Mouse (Mus musculus) midbrain, embryonic 11.5 days (tissue): Measurements from ENCODE around the gene Nxnl2. TPM values are rescaled to one million over a fixed set of nuclear protein-coding genes. Genes with fewer than 3 reads are reported as not detected.

Source experiments
- ATAC-seq: fragments of 200-750 bp; cut with Nextera tagmentation; 2 replicates; pipeline ENCODE4 v1.8.0; 2017; ENCODE audit warnings: moderate TSS enrichment, moderate library complexity; ENCODE audit not compliant: low FRiP score
- DNase-seq: peaks from one replicate; pipeline ENCODE4 v3.0.0; 2015; ENCODE audit warnings: low spot score; ENCODE audit errors: missing footprints
- H3K27ac ChIP-seq: fragments of 300-500 bp; sonication (generic); 2 replicates; pipeline ENCODE4 v1.5.1; 2014; ENCODE audit warnings: low read depth, low read length
- H3K27me3 ChIP-seq: fragments of 300-500 bp; sonication (generic); 2 replicates; pipeline ENCODE4 v1.6.1; 2014; ENCODE audit warnings: mild to moderate bottlenecking, low read length, moderate library complexity, mixed read lengths; ENCODE audit not compliant: control insufficient read depth, insufficient read depth
- H3K36me3 ChIP-seq: fragments of 300-500 bp; sonication (generic); 2 replicates; pipeline ENCODE4 v1.6.1; 2014; ENCODE audit warnings: mild to moderate bottlenecking, low read length, moderate library complexity, mixed read lengths; ENCODE audit not compliant: control insufficient read depth, insufficient read depth
- H3K4me1 ChIP-seq: fragments of 300-500 bp; sonication (generic); 2 replicates; pipeline ENCODE4 v1.6.1; 2014; ENCODE audit warnings: low read length; ENCODE audit not compliant: control insufficient read depth, insufficient read depth
- H3K4me2 ChIP-seq: fragments of 300-500 bp; sonication (generic); 2 replicates; pipeline ENCODE4 v1.6.1; 2014; ENCODE audit warnings: mild to moderate bottlenecking, moderate library complexity
- H3K4me3 ChIP-seq: fragments of 300-500 bp; sonication (generic); 2 replicates; pipeline ENCODE4 v1.5.1; 2014; ENCODE audit warnings: low read depth, low read length
- H3K9ac ChIP-seq: fragments of 300-500 bp; sonication (generic); 2 replicates; pipeline ENCODE4 v1.6.1; 2014; ENCODE audit warnings: low read length
- H3K9me3 ChIP-seq: fragments of 300-500 bp; sonication (generic); 2 replicates; pipeline ENCODE4 v1.6.1; 2016; ENCODE audit warnings: low read length; ENCODE audit not compliant: control insufficient read depth
- WGBS: fragments of 180-500 bp; shearing (Covaris S2); extraction: QIAGEN DNeasy Blood & Tissue Kit; methylation state at CpG from one replicate; pipeline ENCODE4 v1.1.7; 2014; 5-methylcytosine and 5-hydroxymethylcytosine counted together
- polyA plus RNA-seq: library from polyadenylated mRNA; unstranded; fragments of >200 nt; fragmentation: Nextera tagmentation; extraction: Ambion mirVana; gene quantifications from 2 replicates; pipeline ENCODE4 v1.2.1, GENCODE M21; 2014

Gene Nxnl2
- polyA plus RNA-seq, 1 experiment from 2014 or later, result 0.29 TPM

DNA sequence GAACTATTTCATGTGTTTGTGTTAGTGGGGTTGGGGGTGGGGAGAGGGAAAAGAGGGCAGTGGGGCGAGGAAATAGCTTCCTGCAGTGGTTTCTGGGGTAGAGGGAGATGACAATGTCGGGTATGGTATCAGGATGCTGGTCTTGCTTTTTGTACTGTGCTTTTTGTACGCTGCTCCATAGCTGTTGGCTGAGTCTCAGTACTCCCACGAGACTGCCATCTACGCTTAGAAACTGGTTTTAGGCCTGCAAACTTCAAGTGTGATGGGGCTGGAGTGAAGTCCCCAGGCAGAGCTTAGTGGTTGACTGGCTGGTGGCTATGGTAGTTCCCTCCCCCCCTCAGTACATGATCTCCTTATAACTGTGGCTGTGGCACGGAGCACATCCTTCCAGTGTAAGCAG, 8.6 kb upstream of the Nxnl2 start:
- Histone ChIP-seq H3K27ac (no peak overlapping the region), H3K4me1 (no peaks in the 10 kb centered on the region), H3K9me3 (no peaks in the 10 kb centered on the region), H3K9ac (no peak overlapping the region), H3K4me2 (no peak overlapping the region), H3K27me3 (no peaks in the 10 kb centered on the region), H3K4me3 (no peak overlapping the region), H3K36me3 (no peaks in the 10 kb centered on the region)
- ATAC-seq (no peak), DNase-seq (peak; percentile 44)
- WGBS, result 83% methylated on average over 6 of the region's 6 CpGs

DNA sequence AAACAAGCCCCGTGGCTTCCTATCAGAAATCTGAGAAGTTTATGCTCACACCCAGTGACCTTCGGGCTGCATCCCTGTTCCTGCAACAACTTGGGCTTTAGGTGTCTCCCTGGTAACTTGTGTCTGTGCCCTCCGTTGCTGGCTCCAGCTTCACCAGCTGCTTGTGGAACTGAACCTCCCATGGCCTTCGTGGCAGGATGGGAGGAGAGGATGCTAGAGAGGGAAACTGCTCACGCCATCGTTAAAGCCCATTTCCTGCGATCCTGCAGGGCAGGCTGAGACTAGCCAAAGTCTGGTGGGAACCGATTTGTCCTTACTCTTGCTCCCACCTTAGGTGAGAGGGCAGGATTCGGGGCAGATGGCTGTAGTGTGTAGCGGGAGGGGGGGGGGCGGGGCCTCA, 4.1 kb upstream of the Nxnl2 start:
- no peaks in the 10 kb centered on the region for H3K36me3 ChIP-seq
- H3K9me3 ChIP-seq, result no peaks in the 10 kb centered on the region
- H3K4me3 ChIP-seq, result no peak overlapping the region
- peaks cover 12% of the 10 kb centered on the region for H3K27me3 ChIP-seq
- H3K9ac ChIP-seq, result no peak overlapping the region
- ATAC-seq (no peak), DNase-seq (peak; percentile 61)
- peaks cover 11% of the 10 kb centered on the region for H3K4me1 ChIP-seq
- H3K4me2 ChIP-seq, result no peak overlapping the region
- 76% methylated on average over 11 of the region's 11 CpGs for WGBS
- no peak overlapping the region for H3K27ac ChIP-seq

DNA sequence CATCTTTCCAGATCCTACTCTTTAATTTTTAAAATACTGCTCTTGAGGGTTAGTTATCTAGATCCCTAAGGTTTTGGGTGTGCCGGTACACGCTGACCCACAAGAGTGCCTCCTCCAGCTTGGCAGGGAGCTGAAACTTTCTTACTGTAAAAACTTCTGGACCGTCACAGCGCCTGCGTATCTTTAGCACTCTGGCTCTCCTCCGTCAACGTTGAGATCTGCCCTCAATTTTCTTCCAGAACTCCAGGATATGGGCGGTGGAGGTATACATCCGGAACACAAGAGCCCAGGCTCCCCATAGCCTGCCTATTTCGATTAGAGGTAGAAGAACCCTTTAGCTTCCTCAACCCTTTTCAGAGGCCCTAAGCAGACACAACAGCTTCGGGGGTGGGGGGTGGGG, 607 bp upstream of the Nxnl2 start:
- no peaks in the 10 kb centered on the region for H3K36me3 ChIP-seq
- H3K27me3 ChIP-seq, result peaks cover 17% of the 10 kb centered on the region
- DNase-seq, result no peak
- no peak overlapping the region for H3K27ac ChIP-seq
- H3K4me1 ChIP-seq, result peaks cover 11% of the 10 kb centered on the region
- no peaks in the 10 kb centered on the region for H3K9me3 ChIP-seq
- ATAC-seq, result no peak
- H3K9ac ChIP-seq, result no peak overlapping the region
- peak overlapping the region; percentile 89 for H3K4me2 ChIP-seq
- 0 out of 2 replicates have a peak overlapping the region, but pooled peaks have one; percentile 42 for H3K4me3 ChIP-seq
- whole genome bisulfite sequencing, result 32% methylated on average over 11 of the region's 11 CpGs

DNA sequence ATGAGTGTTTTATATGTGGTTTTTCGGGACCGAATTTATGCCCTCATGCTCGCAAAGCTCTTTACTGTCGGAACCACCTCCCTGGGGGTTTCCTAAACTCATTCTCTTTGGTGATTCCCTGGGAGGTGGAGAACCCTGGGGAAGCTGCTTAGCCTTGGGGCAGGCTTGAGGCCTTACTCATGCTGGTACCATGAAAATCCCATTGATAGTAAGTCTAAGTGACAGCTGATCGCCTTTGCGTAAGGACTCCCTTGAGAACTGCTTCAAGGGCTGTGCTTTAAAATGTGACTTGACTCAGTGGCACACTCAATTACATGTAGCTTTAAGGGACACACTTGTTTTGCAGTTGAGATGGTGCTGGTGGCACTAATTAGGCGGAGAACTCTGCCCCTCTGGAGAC, 1.8 kb downstream of the Nxnl2 start:
- Histone ChIP-seq H3K9me3 (no peaks in the 10 kb centered on the region), H3K27me3 (peaks cover 17% of the 10 kb centered on the region), H3K9ac (no peak overlapping the region), H3K4me3 (no peak overlapping the region), H3K4me1 (peaks cover 11% of the 10 kb centered on the region), H3K4me2 (no peak overlapping the region), H3K27ac (no peak overlapping the region), H3K36me3 (no peaks in the 10 kb centered on the region)
- DNase-seq (no peak), ATAC-seq (no peak)
- 56% methylated on average over 7 of the region's 7 CpGs for WGBS

DNA sequence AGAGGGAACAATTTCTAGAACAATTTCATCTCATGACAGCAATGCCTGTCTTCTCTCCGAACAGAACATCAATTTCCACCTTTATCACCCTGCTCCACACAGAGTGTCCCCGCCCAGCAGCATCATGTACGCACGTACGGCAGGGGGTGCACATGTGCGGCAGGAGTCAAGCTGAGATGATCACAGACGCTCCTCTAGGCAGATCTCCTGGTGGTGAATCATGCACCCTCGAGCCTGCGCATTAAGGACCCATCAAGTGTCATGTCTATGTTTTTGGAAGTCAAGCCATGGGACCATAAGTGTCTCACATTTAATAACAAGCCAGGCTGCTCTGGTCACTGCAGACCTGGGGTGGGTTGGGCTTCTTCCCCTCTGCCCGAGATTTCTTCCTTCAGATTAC, 8.1 kb downstream of the Nxnl2 start:
- 88% methylated on average over 10 of the region's 10 CpGs for WGBS
- H3K4me1 ChIP-seq, result no peaks in the 10 kb centered on the region
- H3K27ac ChIP-seq, result no peak overlapping the region

DNA sequence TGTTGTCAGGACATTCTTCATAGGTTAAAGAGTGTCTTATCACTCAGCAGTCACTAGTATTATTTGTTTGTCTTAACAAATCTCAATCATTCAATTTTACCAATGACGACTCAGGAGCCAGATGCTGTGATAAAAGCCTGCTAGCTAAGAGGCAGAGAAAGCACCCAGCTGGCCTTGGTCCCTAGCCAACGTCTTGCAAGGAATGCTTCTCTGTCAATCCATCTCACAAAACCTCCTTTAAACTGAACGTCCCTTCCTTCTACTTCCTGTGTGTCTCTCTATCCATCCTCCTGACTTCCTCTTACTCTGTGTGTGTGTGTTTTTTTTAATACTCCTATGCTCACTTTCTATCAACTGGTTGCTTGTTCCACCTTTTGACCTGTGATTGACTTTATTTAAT, 8.5 kb downstream of the Nxnl2 start:
- WGBS, result 62% methylated on average over 3 of the region's 3 CpGs
- no peak overlapping the region for H3K9ac ChIP-seq
- no peak overlapping the region for H3K4me2 ChIP-seq
- no peak overlapping the region for H3K4me3 ChIP-seq
- H3K27me3 ChIP-seq, result no peaks in the 10 kb centered on the region
- H3K27ac ChIP-seq, result no peak overlapping the region
- no peaks in the 10 kb centered on the region for H3K9me3 ChIP-seq
- DNase-seq (peak; percentile 26), ATAC-seq (no peak)
- H3K36me3 ChIP-seq, result no peaks in the 10 kb centered on the region
- no peaks in the 10 kb centered on the region for H3K4me1 ChIP-seq

More for the DNA sequence above, 8.1 kb downstream of the Nxnl2 start:
- H3K36me3 ChIP-seq, result no peaks in the 10 kb centered on the region
- peak; percentile 57 for DNase-seq
- H3K4me3 ChIP-seq, result no peak overlapping the region
- H3K27me3 ChIP-seq, result no peaks in the 10 kb centered on the region
- no peaks in the 10 kb centered on the region for H3K9me3 ChIP-seq
- no peak overlapping the region for H3K4me2 ChIP-seq
- H3K9ac ChIP-seq, result no peak overlapping the region
- ATAC-seq, result no peak

DNA sequence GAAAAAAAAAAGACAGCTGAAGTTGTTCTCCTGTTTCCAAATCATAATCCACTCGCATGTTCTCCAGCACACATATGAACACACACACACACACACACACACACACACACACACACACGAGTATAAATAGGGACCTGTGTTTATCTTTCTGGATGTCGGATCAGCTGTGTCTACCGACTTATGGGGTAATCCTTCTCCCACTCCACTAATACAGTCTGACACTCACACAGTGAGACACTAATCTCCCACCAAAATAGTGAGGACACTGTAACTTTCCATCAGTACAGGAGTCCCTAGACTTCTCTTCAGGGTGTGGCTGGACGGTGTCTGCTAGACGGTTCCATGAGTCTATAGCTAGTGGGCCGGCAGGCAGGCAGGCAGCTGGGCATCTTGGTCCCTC, 11.4 kb downstream of the Nxnl2 start:
- Histone ChIP-seq H3K36me3 (no peaks in the 10 kb centered on the region), H3K27me3 (no peaks in the 10 kb centered on the region), H3K4me1 (no peaks in the 10 kb centered on the region), H3K4me2 (no peak overlapping the region), H3K27ac (no peak overlapping the region), H3K4me3 (no peak overlapping the region), H3K9ac (no peak overlapping the region), H3K9me3 (no peaks in the 10 kb centered on the region)
- 84% methylated on average over 7 of the region's 7 CpGs for WGBS
- peak; percentile 37 for DNase-seq
- ATAC-seq, result no peak

DNA sequence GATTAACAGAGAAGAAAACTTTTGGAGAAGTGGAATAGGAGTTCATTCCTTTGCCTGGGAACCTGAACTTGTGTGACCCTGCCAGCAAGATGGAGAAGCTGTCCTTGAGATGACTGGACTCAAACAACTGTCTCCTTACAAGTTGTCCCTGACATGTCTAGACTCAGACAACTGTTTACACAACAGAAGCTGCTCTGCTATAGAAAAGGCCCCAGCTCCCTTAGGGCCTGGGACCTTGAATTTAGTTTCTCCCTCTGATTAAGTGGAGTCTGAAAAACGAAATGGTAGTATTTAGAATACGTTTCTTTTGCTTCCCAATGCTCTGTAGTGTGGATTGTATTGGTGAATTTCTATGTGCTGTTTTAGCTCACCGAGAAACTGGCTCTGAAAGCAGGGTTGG, 14.1 kb downstream of the Nxnl2 start:
- Histone ChIP-seq H3K4me1 (no peaks in the 10 kb centered on the region), H3K27ac (no peak overlapping the region), H3K9me3 (no peaks in the 10 kb centered on the region; the same call in 1 of the 2 replicates), H3K27me3 (no peaks in the 10 kb centered on the region), H3K4me3 (no peak overlapping the region), H3K36me3 (no peaks in the 10 kb centered on the region), H3K4me2 (no peak overlapping the region), H3K9ac (no peak overlapping the region)
- ATAC-seq, result no peak
- peak; percentile 54 for DNase-seq
- 82% methylated on average over 3 of the region's 3 CpGs for WGBS

DNA sequence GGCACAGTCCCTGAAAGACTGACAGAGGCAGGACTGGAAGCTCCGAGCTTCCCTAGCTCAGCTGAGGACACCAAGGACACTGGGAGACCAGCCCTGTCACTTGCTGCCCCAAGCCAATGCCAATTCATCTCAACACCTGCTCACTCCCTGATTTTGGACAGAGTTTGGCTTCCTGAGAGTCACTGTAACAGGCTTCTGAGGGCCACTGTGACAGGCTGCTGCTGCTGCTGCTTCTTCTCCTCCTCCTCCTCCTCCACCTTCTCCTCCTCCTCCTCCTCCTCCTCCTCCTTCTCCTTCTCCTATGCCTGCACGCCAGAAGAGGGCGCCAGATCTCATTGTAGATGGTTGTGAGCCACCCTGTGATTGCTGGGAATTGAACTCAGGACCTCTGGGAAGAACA, 19.5 kb downstream of the Nxnl2 start:
- no peak for ATAC-seq

More for the DNA sequence above, 19.5 kb downstream of the Nxnl2 start:
- H3K27ac ChIP-seq, result no peak overlapping the region
- DNase-seq, result peak; percentile 54
- 58% methylated on average over 3 of the region's 3 CpGs for WGBS
- H3K9ac ChIP-seq, result no peak overlapping the region
- no peaks in the 10 kb centered on the region; the same call in 1 of the 2 replicates for H3K9me3 ChIP-seq
- no peak overlapping the region for H3K4me2 ChIP-seq
- no peaks in the 10 kb centered on the region for H3K36me3 ChIP-seq
- H3K4me1 ChIP-seq, result no peaks in the 10 kb centered on the region
- H3K27me3 ChIP-seq, result no peaks in the 10 kb centered on the region
- no peak overlapping the region for H3K4me3 ChIP-seq
